Mouse (Mus musculus) spleen, adult 2 months (tissue): ENCODE measurements at regions not wholly inside any gene's neighbourhood (a gene's known extent, or its start where the extent isn't known, plus 50 kb on each side); places are given as distances from the start of the nearest gene placed in this dataset.

Experiments
- CTCF ChIP-seq: fragments of 200-500 bp; IDR thresholded peaks from 2 replicates; pipeline ENCODE4 v1.5.1; 2011; ENCODE audit warnings: mild to moderate bottlenecking, inconsistent platforms; ENCODE audit not compliant: insufficient read depth, insufficient read length, insufficient replicate concordance; ENCODE audit errors: extremely low read depth
- POLR2A ChIP-seq: fragments of 200-500 bp; IDR thresholded peaks from 2 replicates; pipeline ENCODE4 v1.6.1; 2011; ENCODE audit warnings: low read depth, low read length, inconsistent platforms

DNA sequence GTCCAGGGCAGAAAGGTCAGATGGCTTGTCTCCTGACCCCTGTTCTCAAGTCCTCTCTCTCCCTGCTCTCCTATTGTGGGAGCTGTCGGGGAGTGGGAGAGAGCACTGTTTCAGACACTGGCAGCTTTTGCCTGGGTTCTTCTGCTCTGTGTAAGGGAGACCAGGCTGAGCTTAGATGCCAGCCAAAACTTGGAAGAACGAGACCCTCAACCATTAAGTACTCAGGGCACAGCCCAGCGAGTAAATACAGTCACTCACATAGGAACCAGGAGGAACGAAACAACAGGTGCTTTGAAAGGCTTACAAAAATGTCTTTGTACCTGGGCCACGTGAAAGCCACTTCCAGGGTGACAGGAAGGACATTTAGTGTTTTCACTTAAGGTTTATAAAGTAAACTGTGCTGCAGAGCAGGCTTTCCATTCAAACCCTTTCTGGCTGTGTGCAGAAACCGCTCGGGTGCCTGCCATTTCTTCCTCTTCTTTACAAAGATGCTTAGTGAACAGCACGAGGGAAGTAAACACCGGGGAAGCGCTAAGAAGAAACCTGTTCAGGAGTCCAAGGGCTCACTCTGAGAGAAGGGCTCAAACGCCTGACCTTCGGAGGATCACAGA is 72.6 kb upstream of the Bach2 start:
- TF ChIP-seq CTCF (no peak), POLR2A (no peak)
